ENCODE assay signal across 10 mouse cellular contexts in genomic region chr1:167230930-167231611, GRCm38 (mm10). TPM values are rescaled to one million over a fixed set of nuclear protein-coding genes. Genes with fewer than 3 reads are reported as not detected.
DNase-seq lines count a peak whose midpoint lies in the region; ATAC-seq and TF ChIP-seq lines count a peak whose summit lies in the region.
"Had no signal": no experiment of that assay in that cellular context is flagged by ENCODE, and none has a peak within 500 bp of the region (broad histone marks: within the 10 kb centered on the region; RNA-seq: fewer than 3 reads in every experiment).

No protein-coding gene starts in this region.

- peaks cover 19% of the 10 kb centered on the region; the same call in 1 of the 2 replicates for H3K36me3 ChIP-seq in kidney, postnatal 0 days (ENCODE audit: insufficient read depth, low read length)
- H3K36me3 ChIP-seq in G1E (replicated peaks): peaks cover 98% of the 10 kb centered on the region
- peaks cover 90% of the 10 kb centered on the region for H3K36me3 ChIP-seq in liver, embryonic 13.5 days

- H3K9ac ChIP-seq in kidney, postnatal 0 days (ENCODE audit: low read depth, low read length): no peak overlapping the region
- H3K9ac ChIP-seq in liver, embryonic 13.5 days: no peak overlapping the region

- WGBS in kidney, postnatal 0 days: 87% methylated on average over 17 of the region's 17 CpGs
- 78% methylated on average over 17 of the region's 17 CpGs for WGBS in liver, embryonic 13.5 days (ENCODE audit: insufficient replicate concordance)

- H3K27me3 ChIP-seq in kidney, postnatal 0 days (ENCODE audit: insufficient read depth, low read length): no peaks in the 10 kb centered on the region
- H3K27me3 ChIP-seq in G1E (ENCODE audit: insufficient read depth, low read length): no peaks in the 10 kb centered on the region
- no peaks in the 10 kb centered on the region for H3K27me3 ChIP-seq in liver, embryonic 13.5 days

- no peak overlapping the region for H3K4me3 ChIP-seq in kidney, postnatal 0 days (replicated peaks; ENCODE audit: low read depth, low read length)
- H3K4me3 ChIP-seq in G1E (ENCODE audit: low read depth, low read length): no peak overlapping the region
- no peak overlapping the region for H3K4me3 ChIP-seq in liver, embryonic 13.5 days (replicated peaks)
- H3K4me3 ChIP-seq: erythroblast, embryonic 14.5 days had no signal

- no peak for DNase-seq in kidney, postnatal 0 days (ENCODE audit: low spot score)
- DNase-seq in kidney, postnatal 14 days: no peak
- no peak for DNase-seq in G1E (ENCODE audit: low spot score)
- peak; percentile 72 for DNase-seq in adrenal gland, postnatal 14 days
- no peak for DNase-seq in liver, embryonic 13.5 days
- DNase-seq in layer of hippocampus, postnatal 14 days (ENCODE audit: low spot score in 2 of 2): no peak
- no peak for DNase-seq in embryo, embryonic 9.5 days (ENCODE audit: extremely low spot score)
- no peak for DNase-seq in thymus, postnatal 10 days (ENCODE audit: low spot score in 2 of 2)

- H3K27ac ChIP-seq in kidney, postnatal 0 days: no peak overlapping the region
- H3K27ac ChIP-seq in liver, embryonic 13.5 days: no peak overlapping the region

- no peaks in the 10 kb centered on the region for H3K4me1 ChIP-seq in kidney, postnatal 0 days (replicated peaks; ENCODE audit: insufficient read depth, low read length)
- H3K4me1 ChIP-seq in G1E (ENCODE audit: insufficient read depth, low read depth, low read length): peaks cover 33% of the 10 kb centered on the region; the same call in 1 of the 2 replicates
- peaks cover 8% of the 10 kb centered on the region for H3K4me1 ChIP-seq in liver, embryonic 13.5 days (replicated peaks)

- H3K4me2 ChIP-seq in kidney, postnatal 0 days (ENCODE audit: low read length): no peak overlapping the region
- no peak overlapping the region for H3K4me2 ChIP-seq in liver, embryonic 13.5 days

- no peaks in the 10 kb centered on the region for H3K9me3 ChIP-seq in kidney, postnatal 0 days (replicated peaks; ENCODE audit: low read length)
- no peaks in the 10 kb centered on the region for H3K9me3 ChIP-seq in G1E (replicated peaks)
- H3K9me3 ChIP-seq in liver, embryonic 13.5 days (replicated peaks): no peaks in the 10 kb centered on the region

- TF ChIP-seq CTCF in kidney, postnatal 0 days (IDR thresholded peaks at IDR 0.05; ENCODE audit: low read depth): no peak
- TF ChIP-seq CTCF in G1E (IDR thresholded peaks at IDR 0.05; ENCODE audit: low read depth, low read length): no peak

- 0 out of 2 replicates have a peak, but pooled peaks have one; percentile 50 for ATAC-seq in kidney, postnatal 0 days (replicated peaks; ENCODE audit: low FRiP score, low read depth)
- ATAC-seq in G1E (ENCODE audit: extremely low read depth, insufficient number of reproducible peaks, low FRiP score, poor library complexity, severe bottlenecking): 0 out of 2 replicates have a peak, but pooled peaks have one; percentile 41
- 0 out of 2 replicates have a peak, but pooled peaks have one; percentile 29 for ATAC-seq in liver, embryonic 13.5 days (ENCODE audit: low read depth)
- ATAC-seq: activated CD4-positive, CD25-positive, alpha-beta regulatory T cell, adult 4 months had no signal

RNA-seq across cellular contexts. Expression of gene Uck2, which starts 54.0 kb away (rescaled TPM):
- 50.9 and 51.0 TPM in 2 replicates for polyA plus RNA-seq in kidney, postnatal 0 days (2015; fragmentation: Nextera tagmentation; extraction: Ambion mirVana)
- 465 and 522 TPM in 2 replicates for total RNA-seq in G1E (2014; fragmentation: Nextera tagmentation)
- 182 and 249 TPM in 2 replicates for total RNA-seq in G1E (2017)
- polyA plus RNA-seq in G1E (2012): 555 and 575 TPM in 2 replicates
- 65.8 and 74.6 TPM in 2 replicates for total RNA-seq in adrenal gland, postnatal 14 days (2021)
- 67.1 and 82.5 TPM in 2 replicates for polyA plus RNA-seq in liver, embryonic 13.5 days (2015; fragmentation: Nextera tagmentation; extraction: Ambion mirVana)
- 10 to 100 TPM; 64.2 to 68.1 TPM for total RNA-seq in layer of hippocampus, postnatal 14 days (2021)
